Mouse (Mus musculus): ENCODE measurements around the gene Slc26a8. TPM values are rescaled to one million over a fixed set of nuclear protein-coding genes. Genes with fewer than 3 reads are reported as not detected.

Slc26a8 gene
- polyA plus RNA-seq, 1 experiment from 2014 or later = 0.90 TPM

- Histone ChIP-seq H3K9ac (ENCODE audit: low read depth, low read length) (no peak overlapping the region), H3K27me3 (replicated peaks; ENCODE audit: control insufficient read depth, insufficient read depth, low read length) (no peaks in the 10 kb centered on the region), H3K4me2 (ENCODE audit: low read depth, low read length) (no peak overlapping the region), H3K27ac (replicated peaks; ENCODE audit: low read depth, low read length) (peak overlapping the region; percentile 65; the same call in 1 of the 2 replicates), H3K4me3 (ENCODE audit: low read depth, low read length) (no peak overlapping the region), H3K9me3 (ENCODE audit: control insufficient read depth, low read length) (no peaks in the 10 kb centered on the region), H3K36me3 (ENCODE audit: control insufficient read depth, insufficient read depth, low read length) (no peaks in the 10 kb centered on the region), H3K4me1 (ENCODE audit: control insufficient read depth, insufficient read depth, low read length) (peaks cover 38% of the 10 kb centered on the region)
- WGBS = 60% methylated on average over 13 of the region's 13 CpGs
- DNase-seq (ENCODE audit: low spot score) (peak; percentile 69), ATAC-seq (ENCODE audit: low read depth) (peak; percentile 68)
These were observed 7.5 kb upstream of the Slc26a8 start for GRCm38 (mm10) chr17:28697290-28698195.

- Histone ChIP-seq H3K4me3 (ENCODE audit: low read depth, low read length) (no peak overlapping the region), H3K27me3 (replicated peaks; ENCODE audit: control insufficient read depth, insufficient read depth, low read length) (no peaks in the 10 kb centered on the region), H3K4me1 (ENCODE audit: control insufficient read depth, insufficient read depth, low read length) (peaks cover 38% of the 10 kb centered on the region), H3K36me3 (ENCODE audit: control insufficient read depth, insufficient read depth, low read length) (no peaks in the 10 kb centered on the region), H3K4me2 (ENCODE audit: low read depth, low read length) (no peak overlapping the region), H3K9ac (ENCODE audit: low read depth, low read length) (no peak overlapping the region), H3K9me3 (ENCODE audit: control insufficient read depth, low read length) (no peaks in the 10 kb centered on the region), H3K27ac (replicated peaks; ENCODE audit: low read depth, low read length) (no peak overlapping the region; the same call in 1 of the 2 replicates)
- DNase-seq (ENCODE audit: low spot score) (no peak), ATAC-seq (ENCODE audit: low read depth) (no peak)
- WGBS = 41% methylated on average over 2 of the region's 2 CpGs
These were observed 6.6 kb upstream of the Slc26a8 start for GRCm38 (mm10) chr17:28696641-28697040.

GRCm38 (mm10) chr17:28694832-28695231, 4.8 kb upstream of the Slc26a8 start:
- no peaks in the 10 kb centered on the region for H3K9me3 ChIP-seq (ENCODE audit: control insufficient read depth, low read length)
- no peak overlapping the region for H3K9ac ChIP-seq (ENCODE audit: low read depth, low read length)
- ATAC-seq (ENCODE audit: low read depth) (no peak), DNase-seq (ENCODE audit: low spot score) (no peak)
- H3K4me3 ChIP-seq (ENCODE audit: low read depth, low read length) = no peak overlapping the region
- no peaks in the 10 kb centered on the region for H3K36me3 ChIP-seq (ENCODE audit: control insufficient read depth, insufficient read depth, low read length)
- WGBS = 72% methylated on average over 4 of the region's 4 CpGs
- H3K27ac ChIP-seq (replicated peaks; ENCODE audit: low read depth, low read length) = no peak overlapping the region
- 0 out of 2 replicates have a peak, but pooled peaks cover under 1% of the 10 kb centered on the region for H3K27me3 ChIP-seq (replicated peaks; ENCODE audit: control insufficient read depth, insufficient read depth, low read length)
- peaks cover 38% of the 10 kb centered on the region for H3K4me1 ChIP-seq (ENCODE audit: control insufficient read depth, insufficient read depth, low read length)
- no peak overlapping the region for H3K4me2 ChIP-seq (ENCODE audit: low read depth, low read length)

GRCm38 (mm10) chr17:28694078-28694477, 4.0 kb upstream of the Slc26a8 start:
- peaks cover 41% of the 10 kb centered on the region for H3K4me1 ChIP-seq (ENCODE audit: control insufficient read depth, insufficient read depth, low read length)
- no peak for DNase-seq (ENCODE audit: low spot score)
- H3K4me2 ChIP-seq (ENCODE audit: low read depth, low read length) = peak overlapping the region; percentile 75; the same call in 1 of the 2 replicates
- H3K9ac ChIP-seq (ENCODE audit: low read depth, low read length) = no peak overlapping the region
- H3K36me3 ChIP-seq (ENCODE audit: control insufficient read depth, insufficient read depth, low read length) = no peaks in the 10 kb centered on the region
- WGBS = 54% methylated on average over 2 of the region's 2 CpGs
- no peak overlapping the region for H3K4me3 ChIP-seq (ENCODE audit: low read depth, low read length)
- no peak for ATAC-seq (ENCODE audit: low read depth)
- H3K27me3 ChIP-seq (replicated peaks; ENCODE audit: control insufficient read depth, insufficient read depth, low read length) = peaks cover 8% of the 10 kb centered on the region; the same call in 1 of the 2 replicates
- H3K9me3 ChIP-seq (ENCODE audit: control insufficient read depth, low read length) = no peaks in the 10 kb centered on the region
- no peak overlapping the region for H3K27ac ChIP-seq (replicated peaks; ENCODE audit: low read depth, low read length)

DNA sequence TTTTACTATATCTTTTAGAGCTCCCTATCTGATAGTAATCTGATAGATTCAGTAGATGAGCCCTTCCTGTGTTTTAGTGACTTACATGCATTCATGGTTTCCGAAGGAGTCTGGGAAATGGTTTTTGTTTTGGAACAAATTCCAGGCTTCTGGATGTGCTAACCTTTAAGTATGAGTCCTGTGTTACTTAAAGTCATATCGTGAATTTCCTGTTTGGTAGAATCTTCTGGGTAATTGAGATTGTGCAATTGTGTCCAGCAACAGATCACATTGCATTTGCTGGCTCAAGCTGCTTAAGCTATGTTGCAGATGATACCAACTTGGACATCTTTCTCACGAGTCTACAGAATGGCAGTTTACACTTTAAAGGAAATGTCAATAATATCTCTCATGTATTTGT, 3.1 kb upstream of the Slc26a8 start:
- ATAC-seq (ENCODE audit: low read depth) (no peak), DNase-seq (ENCODE audit: low spot score) (no peak)
- Histone ChIP-seq H3K4me2 (ENCODE audit: low read depth, low read length) (peak overlapping the region; percentile 75), H3K9me3 (ENCODE audit: control insufficient read depth, low read length) (no peaks in the 10 kb centered on the region), H3K27ac (replicated peaks; ENCODE audit: low read depth, low read length) (0 out of 2 replicates have a peak overlapping the region, but pooled peaks have one; percentile 94), H3K4me3 (ENCODE audit: low read depth, low read length) (peak overlapping the region; percentile 99), H3K4me1 (ENCODE audit: control insufficient read depth, insufficient read depth, low read length) (peaks cover 31% of the 10 kb centered on the region), H3K27me3 (replicated peaks; ENCODE audit: control insufficient read depth, insufficient read depth, low read length) (peaks cover 10% of the 10 kb centered on the region; the same call in 1 of the 2 replicates), H3K36me3 (ENCODE audit: control insufficient read depth, insufficient read depth, low read length) (no peaks in the 10 kb centered on the region), H3K9ac (ENCODE audit: low read depth, low read length) (peak overlapping the region; percentile 93)
- WGBS = 22% methylated on average over 3 of the region's 3 CpGs

GRCm38 (mm10) chr17:28692341-28692710, 2.3 kb upstream of the Slc26a8 start:
- H3K27ac ChIP-seq (replicated peaks; ENCODE audit: low read depth, low read length) = peak overlapping the region; percentile 94
- WGBS = under 1% methylated on average over 18 of the region's 18 CpGs
- H3K9me3 ChIP-seq (ENCODE audit: control insufficient read depth, low read length) = no peaks in the 10 kb centered on the region
- H3K36me3 ChIP-seq (ENCODE audit: control insufficient read depth, insufficient read depth, low read length) = no peaks in the 10 kb centered on the region
- ATAC-seq (ENCODE audit: low read depth) = no peak
- peaks cover 24% of the 10 kb centered on the region for H3K4me1 ChIP-seq (ENCODE audit: control insufficient read depth, insufficient read depth, low read length)
- DNase-seq (ENCODE audit: low spot score) = peak; percentile 60
- H3K4me2 ChIP-seq (ENCODE audit: low read depth, low read length) = peak overlapping the region; percentile 75
- H3K9ac ChIP-seq (ENCODE audit: low read depth, low read length) = peak overlapping the region; percentile 93
- H3K27me3 ChIP-seq (replicated peaks; ENCODE audit: control insufficient read depth, insufficient read depth, low read length) = peaks cover 10% of the 10 kb centered on the region; the same call in 1 of the 2 replicates
- H3K4me3 ChIP-seq (ENCODE audit: low read depth, low read length) = peak overlapping the region; percentile 99

DNA sequence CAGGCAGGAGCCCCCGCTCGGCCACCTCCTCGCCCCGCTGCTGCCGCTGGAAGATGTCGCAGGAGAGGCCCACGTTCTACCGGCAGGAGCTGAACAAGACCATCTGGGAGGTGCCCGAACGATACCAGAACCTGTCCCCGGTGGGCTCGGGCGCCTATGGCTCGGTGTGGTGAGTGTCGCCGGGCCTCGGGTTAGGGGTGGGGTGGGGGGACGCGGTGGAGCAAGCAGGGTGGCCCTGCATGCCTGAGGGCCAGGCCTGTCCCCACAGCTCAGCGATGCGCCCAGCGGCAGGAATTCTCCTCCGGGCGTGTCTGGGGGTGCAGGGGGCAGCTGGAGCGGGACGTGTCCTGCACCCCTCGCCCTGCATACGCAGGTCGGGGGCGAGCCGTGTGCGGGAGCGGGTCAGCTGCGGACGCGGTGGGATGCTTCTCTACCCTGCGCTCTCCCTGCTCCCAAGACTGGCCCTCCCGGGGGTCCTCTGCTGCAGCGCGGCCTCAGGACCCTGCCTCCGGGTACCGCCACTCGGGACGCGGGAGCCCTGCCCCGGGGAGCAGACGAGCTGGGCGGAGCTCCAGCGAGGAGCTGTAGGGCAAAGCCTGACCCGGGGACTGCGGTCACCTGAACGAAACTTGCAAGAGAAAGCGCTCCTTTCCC, 1.8 kb upstream of the Slc26a8 start:
- H3K36me3 ChIP-seq (ENCODE audit: control insufficient read depth, insufficient read depth, low read length) = no peaks in the 10 kb centered on the region
- peak overlapping the region; percentile 93 for H3K9ac ChIP-seq (ENCODE audit: low read depth, low read length)
- H3K4me1 ChIP-seq (ENCODE audit: control insufficient read depth, insufficient read depth, low read length) = peaks cover 19% of the 10 kb centered on the region
- H3K27me3 ChIP-seq (replicated peaks; ENCODE audit: control insufficient read depth, insufficient read depth, low read length) = peaks cover 10% of the 10 kb centered on the region; the same call in 1 of the 2 replicates
- 0% methylated on average over 19 of the region's 53 CpGs for WGBS
- peak overlapping the region; percentile 94 for H3K27ac ChIP-seq (replicated peaks; ENCODE audit: low read depth, low read length)
- H3K4me3 ChIP-seq (ENCODE audit: low read depth, low read length) = peak overlapping the region; percentile 99
- ATAC-seq (ENCODE audit: low read depth) (peak; percentile 24), DNase-seq (ENCODE audit: low spot score) (peak; percentile 50)
- peak overlapping the region; percentile 75 for H3K4me2 ChIP-seq (ENCODE audit: low read depth, low read length)
- no peaks in the 10 kb centered on the region for H3K9me3 ChIP-seq (ENCODE audit: control insufficient read depth, low read length)

DNA sequence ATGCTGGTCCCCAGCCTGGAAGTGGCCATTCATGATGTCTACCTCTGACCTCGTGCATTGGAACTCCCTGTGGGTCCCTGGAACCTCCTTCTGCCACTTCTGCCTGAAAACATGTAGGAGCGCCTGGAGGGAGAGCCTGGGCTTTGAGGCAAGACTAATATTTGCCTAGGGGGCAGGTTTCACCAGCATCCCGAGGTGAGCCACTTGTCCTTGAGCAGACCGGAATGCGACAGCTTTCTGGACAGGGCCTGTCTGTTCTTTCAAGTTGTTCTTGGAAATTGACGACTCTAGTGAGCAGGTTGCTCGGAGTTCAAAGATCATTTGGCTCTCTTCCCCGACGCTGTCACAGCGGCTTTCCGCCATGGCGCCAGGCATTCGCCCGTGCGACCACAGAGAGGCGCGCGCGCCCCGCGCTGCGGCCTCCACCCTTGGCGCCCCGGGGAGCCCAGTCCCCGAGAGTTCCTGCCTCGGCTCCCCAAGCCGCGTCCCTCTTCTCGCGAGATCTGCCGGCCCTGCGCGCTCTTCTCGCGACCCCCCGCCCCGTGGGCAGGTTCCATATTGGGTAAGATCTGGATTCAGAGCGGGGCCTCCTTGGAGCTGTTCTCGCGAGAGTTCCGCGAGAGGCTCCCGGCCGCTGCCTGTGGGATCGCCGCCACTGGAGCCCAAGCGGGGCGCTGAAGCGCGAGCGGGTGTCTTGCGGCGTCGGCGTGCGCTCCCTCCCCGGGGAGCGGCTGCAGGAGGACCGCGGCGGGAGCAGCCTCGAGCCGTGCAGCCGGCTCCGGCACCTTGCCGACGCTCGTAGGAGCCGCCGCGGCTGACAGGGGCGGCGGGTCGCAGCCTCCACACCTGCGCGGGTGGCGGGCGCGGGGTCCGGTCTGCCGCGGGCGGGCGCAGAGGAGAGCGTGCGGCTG, 998 bp upstream of the Slc26a8 start, which contains the start of gene Mapk14:
Gene Mapk14 (plus strand): TSS at position 554 of the 911 bp plus-strand sequence.
- WGBS = 0% methylated on average over 43 of the region's 86 CpGs
- Histone ChIP-seq H3K4me2 (ENCODE audit: low read depth, low read length) (peak within 1 kb of the TSS; percentile 75), H3K9me3 (ENCODE audit: control insufficient read depth, low read length) (no peaks in the 10 kb centered on the region), H3K4me3 (ENCODE audit: low read depth, low read length) (peak within 1 kb of the TSS; percentile 99), H3K27me3 (replicated peaks; ENCODE audit: control insufficient read depth, insufficient read depth, low read length) (peaks cover 10% of the 10 kb centered on the region; the same call in 1 of the 2 replicates), H3K27ac (replicated peaks; ENCODE audit: low read depth, low read length) (peak within 1 kb of the TSS; percentile 94), H3K4me1 (ENCODE audit: control insufficient read depth, insufficient read depth, low read length) (peaks cover 19% of the 10 kb centered on the region), H3K36me3 (ENCODE audit: control insufficient read depth, insufficient read depth, low read length) (no peaks in the 10 kb centered on the region), H3K9ac (ENCODE audit: low read depth, low read length) (peak within 1 kb of the TSS; percentile 93)
- DNase-seq (ENCODE audit: low spot score) (peak; percentile 99), ATAC-seq (ENCODE audit: low read depth) (peak; percentile 96)

Measured in embryonic facial prominence, embryonic 14.5 days (tissue).